Mouse (Mus musculus) right cerebral cortex, postnatal 14 days (tissue): ENCODE measurements around the gene Gabbr2.
"Not testable (repeated sequence)": the region's sequence is repeated elsewhere in the genome, so short reads cannot be mapped to it uniquely, and the experiment has no call there.

Experiments used
- DNase-seq: peaks from one replicate; pipeline ENCODE4 v3.0.0; 2022

Gabbr2 gene

GRCm38 (mm10) chr4:46641283-46641682, 350.4 kb downstream of the Gabbr2 start:
- DNase-seq, result no peak

GRCm38 (mm10) chr4:46639866-46640265, 351.8 kb downstream of the Gabbr2 start:
- no peak for DNase-seq

- not testable (repeated sequence) for DNase-seq
These were observed 354.4 kb downstream of the Gabbr2 start for GRCm38 (mm10) chr4:46637250-46637649.

GRCm38 (mm10) chr4:46635702-46636430, 355.8 kb downstream of the Gabbr2 start:
- DNase-seq, result no peak

- DNase-seq, result no peak
These were observed 356.8 kb downstream of the Gabbr2 start for GRCm38 (mm10) chr4:46634881-46635280.

GRCm38 (mm10) chr4:46633565-46633964, 358.1 kb downstream of the Gabbr2 start:
- DNase-seq, result not testable (repeated sequence)

- DNase-seq, result no peak
These were observed 359.2 kb downstream of the Gabbr2 start for GRCm38 (mm10) chr4:46632465-46632864.

GRCm38 (mm10) chr4:46630390-46630789, 361.3 kb downstream of the Gabbr2 start:
- no peak for DNase-seq

- no peak for DNase-seq
These were observed 362.8 kb downstream of the Gabbr2 start for GRCm38 (mm10) chr4:46628873-46629272.

- no peak for DNase-seq
These were observed 363.6 kb downstream of the Gabbr2 start for GRCm38 (mm10) chr4:46628081-46628480.

- DNase-seq, result no peak
These were observed 366.6 kb downstream of the Gabbr2 start for GRCm38 (mm10) chr4:46625101-46625500.

GRCm38 (mm10) chr4:46623007-46623406, 368.7 kb downstream of the Gabbr2 start:
- no peak for DNase-seq

GRCm38 (mm10) chr4:46620946-46621345, 370.7 kb downstream of the Gabbr2 start:
- no peak for DNase-seq

GRCm38 (mm10) chr4:46620330-46620729, 371.3 kb downstream of the Gabbr2 start:
- no peak for DNase-seq

- DNase-seq, result no peak
These were observed 373.4 kb downstream of the Gabbr2 start for GRCm38 (mm10) chr4:46618196-46618817.

- no peak for DNase-seq
These were observed 374.3 kb downstream of the Gabbr2 start for GRCm38 (mm10) chr4:46617408-46617807.

- no peak for DNase-seq
These were observed 377.0 kb downstream of the Gabbr2 start for GRCm38 (mm10) chr4:46614641-46615040.

GRCm38 (mm10) chr4:46613618-46614017, 378.1 kb downstream of the Gabbr2 start:
- no peak for DNase-seq
